Mouse (Mus musculus): ENCODE results near the gene Socs7.

- no peak for TF ChIP-seq CTCF (IDR thresholded peaks at IDR 0.05; ENCODE audit: extremely low read depth, insufficient read length, insufficient replicate concordance, low read depth, low read length)
- no peak for TF ChIP-seq POLR2A (IDR thresholded peaks at IDR 0.05; ENCODE audit: low read depth, low read length)
Measured at GRCm38 (mm10) chr11:97419540-97419900, 57.2 kb downstream of the Socs7 start.
